Comparison of ENCODE assay signal across 11 mouse cellular contexts in the genomic region with DNA sequence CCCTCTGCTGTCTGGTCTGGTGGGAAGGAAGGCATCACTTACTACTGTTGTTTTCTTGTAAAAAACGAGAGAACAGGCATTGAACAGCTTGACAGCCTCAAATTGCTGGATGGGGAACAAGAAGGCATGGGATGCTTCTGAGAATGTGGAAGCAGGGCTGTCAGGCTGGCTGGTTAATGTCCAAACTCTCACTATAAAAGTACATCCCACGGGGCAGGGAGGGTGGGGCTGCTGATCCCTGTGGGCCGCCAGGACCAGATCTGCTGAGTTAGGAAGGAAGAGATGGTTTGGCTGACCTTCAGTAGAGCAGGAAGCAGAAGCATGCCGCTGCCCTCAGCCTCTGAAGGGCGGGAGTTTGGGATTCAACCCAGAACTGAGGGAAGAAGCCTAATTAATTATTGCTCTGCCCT. TPM values are rescaled to one million over a fixed set of nuclear protein-coding genes. Genes with fewer than 3 reads are reported as not detected.
DNase-seq lines count a peak whose midpoint lies in the region; ATAC-seq lines count a peak whose summit lies in the region.
"Had no signal": no experiment of that assay in that cellular context is flagged by ENCODE, and none has a peak within 500 bp of the region (broad histone marks: within the 10 kb centered on the region; RNA-seq: fewer than 3 reads in every experiment).

No protein-coding gene starts in this region.

- whole genome bisulfite sequencing in heart, embryonic 13.5 days: 17% methylated on average over 5 of the region's 5 CpGs
- 18% methylated on average over 5 of the region's 5 CpGs for WGBS in kidney, embryonic 14.5 days
- 35% methylated on average over 5 of the region's 5 CpGs for WGBS in midbrain, embryonic 16.5 days
- 22% methylated on average over 5 of the region's 5 CpGs for WGBS in hindbrain, embryonic 14.5 days

- no peak overlapping the region for H3K4me2 ChIP-seq in heart, embryonic 13.5 days
- no peak overlapping the region for H3K4me2 ChIP-seq in kidney, embryonic 14.5 days (replicated peaks; ENCODE audit: low read depth, low read length)
- no peak overlapping the region for H3K4me2 ChIP-seq in midbrain, embryonic 16.5 days (ENCODE audit: low read length)
- H3K4me2 ChIP-seq in hindbrain, embryonic 14.5 days (replicated peaks): no peak overlapping the region
- H3K4me2 ChIP-seq: limb, embryonic 13.5 days had no signal

- peak; percentile 74 to 83 for DNase-seq in heart, adult 18-20 months
- DNase-seq in heart, adult 8-10 months (ENCODE audit: low spot score): no peak
- DNase-seq in lung, postnatal 14 days: peak; percentile 41
- DNase-seq in hindbrain, embryonic 14.5 days (ENCODE audit: low spot score): no peak

- H3K27ac ChIP-seq in heart, embryonic 13.5 days (replicated peaks): peak overlapping the region; percentile 75
- H3K27ac ChIP-seq in kidney, embryonic 14.5 days (ENCODE audit: low read depth, low read length): peak overlapping the region; percentile 44; the same call in 1 of the 2 replicates
- H3K27ac ChIP-seq in midbrain, embryonic 16.5 days (ENCODE audit: low read length): no peak overlapping the region
- no peak overlapping the region for H3K27ac ChIP-seq in hindbrain, embryonic 14.5 days
- H3K27ac ChIP-seq: limb, embryonic 13.5 days had no signal

- no peaks in the 10 kb centered on the region for H3K36me3 ChIP-seq in heart, embryonic 13.5 days
- no peaks in the 10 kb centered on the region for H3K36me3 ChIP-seq in kidney, embryonic 14.5 days (ENCODE audit: control insufficient read depth, insufficient read depth, low read length)
- H3K36me3 ChIP-seq in midbrain, embryonic 16.5 days (ENCODE audit: control insufficient read depth, insufficient read depth, low read length): no peaks in the 10 kb centered on the region
- H3K36me3 ChIP-seq in hindbrain, embryonic 14.5 days (replicated peaks; ENCODE audit: control insufficient read depth, insufficient read depth): no peaks in the 10 kb centered on the region
- H3K36me3 ChIP-seq: G1E; limb, embryonic 13.5 days had no signal

- peaks cover 83% of the 10 kb centered on the region for H3K4me1 ChIP-seq in heart, embryonic 13.5 days
- H3K4me1 ChIP-seq in kidney, embryonic 14.5 days (ENCODE audit: control insufficient read depth, insufficient read depth, low read length): peaks cover 49% of the 10 kb centered on the region
- H3K4me1 ChIP-seq in midbrain, embryonic 16.5 days (ENCODE audit: control insufficient read depth, insufficient read depth, low read length): peaks cover 52% of the 10 kb centered on the region
- peaks cover 60% of the 10 kb centered on the region for H3K4me1 ChIP-seq in hindbrain, embryonic 14.5 days (replicated peaks; ENCODE audit: control insufficient read depth, insufficient read depth, low read length)

- no peaks in the 10 kb centered on the region for H3K9me3 ChIP-seq in heart, embryonic 13.5 days
- no peaks in the 10 kb centered on the region for H3K9me3 ChIP-seq in kidney, embryonic 14.5 days (ENCODE audit: control insufficient read depth, low read length)
- no peaks in the 10 kb centered on the region for H3K9me3 ChIP-seq in midbrain, embryonic 16.5 days (replicated peaks; ENCODE audit: control insufficient read depth, low read length, poor library complexity, severe bottlenecking)
- no peaks in the 10 kb centered on the region for H3K9me3 ChIP-seq in hindbrain, embryonic 14.5 days (ENCODE audit: control insufficient read depth, low read length)
- H3K9me3 ChIP-seq: G1E; limb, embryonic 13.5 days had no signal

- peak overlapping the region; percentile 33 for H3K9ac ChIP-seq in heart, embryonic 13.5 days
- no peak overlapping the region for H3K9ac ChIP-seq in kidney, embryonic 14.5 days (ENCODE audit: low read depth, low read length)
- no peak overlapping the region for H3K9ac ChIP-seq in midbrain, embryonic 16.5 days (ENCODE audit: low read depth, low read length)
- no peak overlapping the region for H3K9ac ChIP-seq in hindbrain, embryonic 14.5 days
- H3K9ac ChIP-seq: limb, embryonic 13.5 days had no signal

- H3K27me3 ChIP-seq in heart, embryonic 13.5 days (replicated peaks): no peaks in the 10 kb centered on the region
- no peaks in the 10 kb centered on the region; the same call in 1 of the 2 replicates for H3K27me3 ChIP-seq in kidney, embryonic 14.5 days (ENCODE audit: control insufficient read depth, insufficient read depth, low read length)
- no peaks in the 10 kb centered on the region for H3K27me3 ChIP-seq in midbrain, embryonic 16.5 days (ENCODE audit: control insufficient read depth, insufficient read depth, low read depth, low read length)
- H3K27me3 ChIP-seq in hindbrain, embryonic 14.5 days (ENCODE audit: control insufficient read depth, insufficient read depth, low read length): no peaks in the 10 kb centered on the region

- no peak for ATAC-seq in heart, embryonic 13.5 days (ENCODE audit: extremely low read depth, insufficient number of reproducible peaks, low FRiP score, low TSS enrichment)
- peak; percentile 44; the same call in 1 of the 2 replicates for ATAC-seq in kidney, embryonic 14.5 days (ENCODE audit: low FRiP score, low TSS enrichment)
- no peak for ATAC-seq in activated CD4-positive, CD25-positive, alpha-beta regulatory T cell, adult 4 months
- ATAC-seq in midbrain, embryonic 16.5 days: no peak
- no peak for ATAC-seq in hindbrain, embryonic 14.5 days (ENCODE audit: low FRiP score)

- no peak overlapping the region for H3K4me3 ChIP-seq in heart, embryonic 13.5 days
- no peak overlapping the region for H3K4me3 ChIP-seq in kidney, embryonic 14.5 days (ENCODE audit: low read length)
- H3K4me3 ChIP-seq in midbrain, embryonic 16.5 days (ENCODE audit: low read depth, low read length): no peak overlapping the region
- H3K4me3 ChIP-seq in hindbrain, embryonic 14.5 days (replicated peaks; ENCODE audit: low read length): no peak overlapping the region
- H3K4me3 ChIP-seq: limb, embryonic 13.5 days had no signal

RNA-seq across cellular contexts. Expression of gene Golt1a, which starts 58.0 kb away (rescaled TPM):
- total RNA-seq in heart, adult 18-20 months (2021): not detected
- total RNA-seq in heart, adult 8-10 months (2022): not detected
- 0.13 and 0.18 TPM in 2 replicates for polyA plus RNA-seq in heart, embryonic 13.5 days (2015; fragmentation: Nextera tagmentation; extraction: Ambion mirVana)
- polyA plus RNA-seq in kidney, embryonic 14.5 days (2014; fragmentation: Nextera tagmentation; extraction: Ambion mirVana): 2.6 and 6.1 TPM in 2 replicates
- polyA plus RNA-seq in activated CD4-positive, CD25-positive, alpha-beta regulatory T cell, adult 4 months (2017; shearing (Covaris generic)): not detected
- not detected in 2 replicates for polyA plus RNA-seq in midbrain, embryonic 16.5 days (2015; fragmentation: Nextera tagmentation; extraction: Ambion mirVana)
- polyA plus RNA-seq in hindbrain, embryonic 14.5 days (2014; fragmentation: Nextera tagmentation; extraction: Ambion mirVana): not detected in 2 replicates
- total RNA-seq: G1E had no signal
- polyA plus RNA-seq: G1E; limb, embryonic 13.5 days; neural tube, embryonic 14.5 days had no signal

Comparison
In these comparisons a context has a peak if more than half of its experiments do, and no peak if none do; other contexts are left out.
1. DNase-seq: peak in heart, adult 18-20 months (2 of 2) and lung, postnatal 14 days (single experiment); none in heart, adult 8-10 months (single experiment) and hindbrain, embryonic 14.5 days (single experiment).
2. H3K27ac ChIP-seq: peak in heart, embryonic 13.5 days (single experiment) and kidney, embryonic 14.5 days (single experiment); none in midbrain, embryonic 16.5 days (single experiment) and hindbrain, embryonic 14.5 days (single experiment).